Mouse (Mus musculus): ENCODE results near the gene Adck2. TPM values are rescaled to one million over a fixed set of nuclear protein-coding genes. Genes with fewer than 3 reads are reported as not detected.

Gene Adck2
- 3.7 TPM for polyA plus RNA-seq (2014; fragmentation: Illumina TruSeq; extraction: RNeasy Lipid Tissue Mini Kit (QIAGEN cat#74804); ENCODE audit: low read depth, low replicate concordance)

GRCm38 (mm10) chr6:39573791-39574554 lies at the start of gene Adck2:
TSS of gene Adck2 (plus strand) at chr6:39573873.

GRCm38 (mm10) chr6:39557723-39558261 lies 15.9 kb upstream of the Adck2 start, which contains the start of gene Dennd2a:
TSS of gene Dennd2a (minus strand) at chr6:39557867.

GRCm38 (mm10) chr6:39585517-39585916 lies 11.8 kb downstream of the Adck2 start, which contains the start of gene Gm42420:
TSS of gene Gm42420 (plus strand) at chr6:39585753.

GRCm38 (mm10) chr6:39592401-39593214 lies 18.9 kb downstream of the Adck2 start, which contains the start of gene Ndufb2:
TSS of gene Ndufb2 (plus strand) at chr6:39592574.

Other genes with a start within 250 kb of the Adck2 start
- 7.8 TPM for gene Slc37a3, start 196.2 kb upstream of the Adck2 start, polyA plus RNA-seq (2014; fragmentation: Illumina TruSeq; extraction: RNeasy Lipid Tissue Mini Kit (QIAGEN cat#74804); ENCODE audit: low read depth, low replicate concordance)
- gene Rab19, start 192.7 kb upstream of the Adck2 start, polyA plus RNA-seq (2014; fragmentation: Illumina TruSeq; extraction: RNeasy Lipid Tissue Mini Kit (QIAGEN cat#74804); ENCODE audit: low read depth, low replicate concordance), result 0.17 TPM
- gene Mkrn1, start 153.4 kb upstream of the Adck2 start, polyA plus RNA-seq (2014; fragmentation: Illumina TruSeq; extraction: RNeasy Lipid Tissue Mini Kit (QIAGEN cat#74804); ENCODE audit: low read depth, low replicate concordance), result 291 TPM
- 0.88 TPM for gene Dennd2a, start 16.0 kb upstream of the Adck2 start, polyA plus RNA-seq (2014; fragmentation: Illumina TruSeq; extraction: RNeasy Lipid Tissue Mini Kit (QIAGEN cat#74804); ENCODE audit: low read depth, low replicate concordance)
- not detected for gene Gm42420, start 11.9 kb downstream of the Adck2 start, polyA plus RNA-seq (2014; fragmentation: Illumina TruSeq; extraction: RNeasy Lipid Tissue Mini Kit (QIAGEN cat#74804); ENCODE audit: low read depth, low replicate concordance)
- 35.4 TPM for gene Ndufb2, start 18.7 kb downstream of the Adck2 start, polyA plus RNA-seq (2014; fragmentation: Illumina TruSeq; extraction: RNeasy Lipid Tissue Mini Kit (QIAGEN cat#74804); ENCODE audit: low read depth, low replicate concordance)
- 78.0 TPM for gene Braf, start 151.6 kb downstream of the Adck2 start, polyA plus RNA-seq (2014; fragmentation: Illumina TruSeq; extraction: RNeasy Lipid Tissue Mini Kit (QIAGEN cat#74804); ENCODE audit: low read depth, low replicate concordance)
- 53.6 TPM for gene Mrps33, start 237.1 kb downstream of the Adck2 start, polyA plus RNA-seq (2014; fragmentation: Illumina TruSeq; extraction: RNeasy Lipid Tissue Mini Kit (QIAGEN cat#74804); ENCODE audit: low read depth, low replicate concordance)

All from testis, adult 10 weeks (tissue).